Comparison of ENCODE assay signal across 16 mouse cellular contexts in the genomic region with DNA sequence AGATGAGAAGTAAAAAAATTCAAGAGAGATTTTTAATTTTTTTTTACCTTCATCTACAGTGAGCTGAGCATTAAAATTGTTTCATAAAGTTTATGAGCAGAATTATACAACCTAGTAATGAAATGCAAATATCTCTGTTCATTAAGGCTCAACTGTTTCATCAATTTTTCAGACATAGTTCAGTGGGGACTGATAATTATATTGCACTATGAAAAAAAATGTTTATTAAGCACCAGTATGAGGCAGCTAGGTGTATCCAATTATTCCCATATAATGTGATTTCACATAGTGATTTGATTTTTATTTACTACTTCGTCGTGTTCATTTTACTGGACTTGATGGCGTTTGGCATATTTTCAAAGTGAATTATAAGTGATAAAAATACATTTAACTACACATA.
"Had no signal": no experiment of that assay in that cellular context is flagged by ENCODE, and none has a peak within 500 bp of the region (broad histone marks: within the 10 kb centered on the region; RNA-seq: fewer than 3 reads in every experiment).

No protein-coding gene starts in this region.

- H3K4me2 ChIP-seq: neural tube, embryonic 12.5 days; neural tube, embryonic 13.5 days; stomach, embryonic 15.5 days had no signal

- H3K27ac ChIP-seq: neural tube, embryonic 12.5 days; neural tube, embryonic 13.5 days; stomach, embryonic 15.5 days; stomach, postnatal 0 days had no signal

- H3K4me3 ChIP-seq: neural tube, embryonic 12.5 days; neural tube, embryonic 13.5 days; stomach, embryonic 15.5 days had no signal

- H3K9ac ChIP-seq: neural tube, embryonic 12.5 days; neural tube, embryonic 13.5 days; stomach, embryonic 15.5 days had no signal

- H3K4me1 ChIP-seq: neural tube, embryonic 12.5 days; neural tube, embryonic 13.5 days; stomach, embryonic 15.5 days had no signal

- H3K36me3 ChIP-seq: neural tube, embryonic 12.5 days; neural tube, embryonic 13.5 days; stomach, embryonic 15.5 days had no signal

- H3K27me3 ChIP-seq: neural tube, embryonic 12.5 days; neural tube, embryonic 13.5 days; stomach, embryonic 15.5 days had no signal

- H3K9me3 ChIP-seq: neural tube, embryonic 12.5 days; neural tube, embryonic 13.5 days; stomach, embryonic 15.5 days had no signal

- DNase-seq: retina, postnatal 1 day; right cerebral cortex, adult 18-20 months; right cerebral cortex, postnatal 14 days; right cerebral cortex, postnatal 25 days; right cerebral cortex, postnatal 4 days; spleen, adult 18-20 months; thymus, adult 18-20 months; thymus, adult 2 months; thymus, postnatal 14 days; thymus, postnatal 25 days; thymus, postnatal 36 days; thymus, postnatal 4 days had no signal
